Mouse (Mus musculus) liver, embryonic 14.5 days (tissue): ENCODE measurements at regions not wholly inside any gene's neighbourhood (a gene's known extent, or its start where the extent isn't known, plus 50 kb on each side); places are given as distances from the start of the nearest gene placed in this dataset.

Experiments
- CTCF ChIP-seq: IDR thresholded peaks from 2 replicates; pipeline ENCODE4 v1.5.1; 2016; ENCODE audit warnings: antibody characterized with exemption, low read depth, control low read depth
- EP300 ChIP-seq: IDR thresholded peaks from 2 replicates; pipeline ENCODE4 v1.6.1; 2016; ENCODE audit warnings: antibody characterized with exemption, low read depth

- no peak for TF ChIP-seq EP300
- no peak for TF ChIP-seq CTCF
These were observed 123.3 kb upstream of the Ptprt start for GRCm38 (mm10) chr2:162784176-162784813.
